16 mouse cellular contexts compared by ENCODE assay signal in genomic region chr5:132248069-132248468, GRCm38 (mm10).
"Had no signal": no experiment of that assay in that cellular context is flagged by ENCODE, and none has a peak within 500 bp of the region (broad histone marks: within the 10 kb centered on the region; RNA-seq: fewer than 3 reads in every experiment).

No protein-coding gene starts in this region.

- H3K27me3 ChIP-seq: limb, embryonic 13.5 days; liver, embryonic 13.5 days; neural tube, embryonic 12.5 days had no signal

- ATAC-seq: intestine, postnatal 0 days had no signal

- DNase-seq: kidney, adult 8-10 months; kidney, postnatal 36 days; layer of hippocampus, adult 9-11 months; layer of hippocampus, postnatal 36 days; liver, embryonic 13.5 days; lung, adult 18-20 months; lung, postnatal 36 days; midbrain, embryonic 14.5 days; retina, postnatal 1 day; right cerebral cortex, postnatal 14 days; thymus, postnatal 36 days had no signal

- H3K4me3 ChIP-seq: limb, embryonic 13.5 days; liver, embryonic 13.5 days; midbrain, embryonic 10.5 days; myocyte; neural tube, embryonic 12.5 days had no signal

- H3K9ac ChIP-seq: limb, embryonic 13.5 days; liver, embryonic 13.5 days; neural tube, embryonic 12.5 days had no signal

- H3K4me2 ChIP-seq: limb, embryonic 13.5 days; liver, embryonic 13.5 days; neural tube, embryonic 12.5 days had no signal

- H3K36me3 ChIP-seq: limb, embryonic 13.5 days; liver, embryonic 13.5 days; midbrain, embryonic 10.5 days; neural tube, embryonic 12.5 days had no signal

- H3K4me1 ChIP-seq: liver, embryonic 13.5 days; midbrain, embryonic 10.5 days had no signal

- H3K27ac ChIP-seq: limb, embryonic 13.5 days; liver, embryonic 13.5 days; midbrain, embryonic 10.5 days; neural tube, embryonic 12.5 days had no signal

- H3K9me3 ChIP-seq: limb, embryonic 13.5 days; liver, embryonic 13.5 days; midbrain, embryonic 10.5 days; neural tube, embryonic 12.5 days had no signal
